Mouse (Mus musculus) kidney, embryonic 14.5 days (tissue): ENCODE results near the gene Chrm1. TPM values are rescaled to one million over a fixed set of nuclear protein-coding genes. Genes with fewer than 3 reads are reported as not detected.

Experiments
- ATAC-seq: fragments of 200-750 bp; cut with Nextera tagmentation; 2 replicates; pipeline ENCODE4 v1.8.0; 2017; ENCODE audit warnings: moderate number of reproducible peaks, mild to moderate bottlenecking, moderate TSS enrichment, moderate library complexity; ENCODE audit not compliant: low FRiP score, low TSS enrichment
- H3K27ac ChIP-seq: fragments of 300-500 bp; sonication (generic); 2 replicates; pipeline ENCODE4 v1.5.1; 2014; ENCODE audit warnings: low read depth, mild to moderate bottlenecking, low read length, moderate library complexity, mixed read lengths
- H3K27me3 ChIP-seq: fragments of 300-500 bp; sonication (generic); 2 replicates; pipeline ENCODE4 v1.6.1; 2014; ENCODE audit warnings: mild to moderate bottlenecking, low read length; ENCODE audit not compliant: control insufficient read depth, insufficient read depth
- H3K36me3 ChIP-seq: fragments of 300-500 bp; sonication (generic); 2 replicates; pipeline ENCODE4 v1.6.1; 2014; ENCODE audit warnings: low read length, mixed read lengths; ENCODE audit not compliant: control insufficient read depth, insufficient read depth
- H3K4me1 ChIP-seq: fragments of 300-500 bp; sonication (generic); 2 replicates; pipeline ENCODE4 v1.6.1; 2014; ENCODE audit warnings: low read length, mixed read lengths; ENCODE audit not compliant: control insufficient read depth, insufficient read depth
- H3K4me2 ChIP-seq: fragments of 300-500 bp; sonication (generic); replicated peaks from 2 replicates; pipeline ENCODE4 v1.6.1; 2014; ENCODE audit warnings: low read depth, mild to moderate bottlenecking, low read length
- H3K4me3 ChIP-seq: fragments of 300-500 bp; sonication (generic); 2 replicates; pipeline ENCODE4 v1.5.1; 2014; ENCODE audit warnings: mild to moderate bottlenecking, low read length
- H3K9ac ChIP-seq: fragments of 300-500 bp; sonication (generic); 2 replicates; pipeline ENCODE4 v1.6.1; 2014; ENCODE audit warnings: low read depth, mild to moderate bottlenecking, low read length, moderate library complexity
- H3K9me3 ChIP-seq: fragments of 300-500 bp; sonication (generic); 2 replicates; pipeline ENCODE4 v1.6.1; 2016; ENCODE audit warnings: low read length; ENCODE audit not compliant: control insufficient read depth
- WGBS: fragments of 180-500 bp; shearing (Covaris S2); extraction: QIAGEN DNeasy Blood & Tissue Kit; methylation state at CpG from one replicate; pipeline ENCODE4 v1.1.7; 2014; 5-methylcytosine and 5-hydroxymethylcytosine counted together
- polyA plus RNA-seq: library from polyadenylated mRNA; unstranded; fragments of >200 nt; fragmentation: Nextera tagmentation; extraction: Ambion mirVana; gene quantifications from 2 replicates; pipeline ENCODE4 v1.2.1, GENCODE M21; 2014

Gene Chrm1
- polyA plus RNA-seq, 1 experiment from 2014 or later, result not detected

- 78% methylated on average over 9 of the region's 9 CpGs for WGBS
- Histone ChIP-seq H3K4me1 (0 out of 2 replicates have a peak, but pooled peaks cover 4% of the 10 kb centered on the region), H3K4me3 (no peak overlapping the region), H3K9me3 (no peaks in the 10 kb centered on the region), H3K36me3 (no peaks in the 10 kb centered on the region), H3K27me3 (no peaks in the 10 kb centered on the region), H3K27ac (no peak overlapping the region), H3K4me2 (no peak overlapping the region), H3K9ac (no peak overlapping the region)
- ATAC-seq, result no peak
These were observed 36.1 kb downstream of the Chrm1 start for GRCm38 (mm10) chr19:8699652-8700051.

- Histone ChIP-seq H3K4me1 (0 out of 2 replicates have a peak, but pooled peaks cover 4% of the 10 kb centered on the region), H3K27me3 (no peaks in the 10 kb centered on the region), H3K4me2 (no peak overlapping the region), H3K9me3 (no peaks in the 10 kb centered on the region), H3K4me3 (no peak overlapping the region), H3K9ac (no peak overlapping the region), H3K27ac (no peak overlapping the region), H3K36me3 (peaks cover 13% of the 10 kb centered on the region)
- 57% methylated on average over 3 of the region's 3 CpGs for WGBS
- no peak for ATAC-seq
These were observed 38.9 kb downstream of the Chrm1 start for GRCm38 (mm10) chr19:8702458-8702857.

- Histone ChIP-seq H3K36me3 (peaks cover 24% of the 10 kb centered on the region), H3K4me3 (no peak overlapping the region), H3K27ac (no peak overlapping the region), H3K4me2 (no peak overlapping the region), H3K9me3 (no peaks in the 10 kb centered on the region), H3K27me3 (no peaks in the 10 kb centered on the region), H3K9ac (no peak overlapping the region), H3K4me1 (0 out of 2 replicates have a peak, but pooled peaks cover 4% of the 10 kb centered on the region)
- ATAC-seq, result no peak
- WGBS, result 85% methylated on average over 3 of the region's 4 CpGs
These were observed 40.0 kb downstream of the Chrm1 start for GRCm38 (mm10) chr19:8703571-8703970.

GRCm38 (mm10) chr19:8705026-8705708, 41.6 kb downstream of the Chrm1 start:
- no peak overlapping the region for H3K4me3 ChIP-seq
- no peak overlapping the region for H3K9ac ChIP-seq
- ATAC-seq, result no peak
- H3K4me1 ChIP-seq, result 0 out of 2 replicates have a peak, but pooled peaks cover 4% of the 10 kb centered on the region
- no peak overlapping the region for H3K4me2 ChIP-seq
- no peaks in the 10 kb centered on the region for H3K27me3 ChIP-seq
- H3K36me3 ChIP-seq, result peaks cover 40% of the 10 kb centered on the region
- no peak overlapping the region for H3K27ac ChIP-seq
- no peaks in the 10 kb centered on the region for H3K9me3 ChIP-seq
- 83% methylated on average over 6 of the region's 6 CpGs for WGBS

- Histone ChIP-seq H3K4me3 (no peak overlapping the region), H3K9me3 (no peaks in the 10 kb centered on the region), H3K27me3 (no peaks in the 10 kb centered on the region), H3K27ac (no peak overlapping the region), H3K36me3 (peaks cover 50% of the 10 kb centered on the region), H3K4me2 (no peak overlapping the region), H3K9ac (no peak overlapping the region), H3K4me1 (peaks cover 10% of the 10 kb centered on the region; the same call in 1 of the 2 replicates)
- no peak for ATAC-seq
- 88% methylated on average over 7 of the region's 7 CpGs for WGBS
These were observed 42.6 kb downstream of the Chrm1 start for GRCm38 (mm10) chr19:8706132-8706667.

- Histone ChIP-seq H3K36me3 (peaks cover 57% of the 10 kb centered on the region), H3K27ac (no peak overlapping the region), H3K9me3 (no peaks in the 10 kb centered on the region), H3K27me3 (no peaks in the 10 kb centered on the region), H3K9ac (no peak overlapping the region), H3K4me3 (no peak overlapping the region), H3K4me1 (peaks cover 18% of the 10 kb centered on the region; the same call in 1 of the 2 replicates), H3K4me2 (no peak overlapping the region)
- no peak for ATAC-seq
- WGBS, result 98% methylated on average over 7 of the region's 7 CpGs
These were observed 43.3 kb downstream of the Chrm1 start for GRCm38 (mm10) chr19:8706930-8707329.

GRCm38 (mm10) chr19:8708954-8709353, 45.4 kb downstream of the Chrm1 start:
- no peak overlapping the region for H3K27ac ChIP-seq
- H3K36me3 ChIP-seq, result peaks cover 59% of the 10 kb centered on the region
- no peak overlapping the region for H3K4me2 ChIP-seq
- peaks cover 19% of the 10 kb centered on the region; the same call in 1 of the 2 replicates for H3K4me1 ChIP-seq
- no peaks in the 10 kb centered on the region for H3K27me3 ChIP-seq
- no peak overlapping the region for H3K4me3 ChIP-seq
- 96% methylated on average over 8 of the region's 8 CpGs for WGBS
- no peak overlapping the region for H3K9ac ChIP-seq
- ATAC-seq, result no peak
- no peaks in the 10 kb centered on the region for H3K9me3 ChIP-seq

GRCm38 (mm10) chr19:8710057-8710456, 46.5 kb downstream of the Chrm1 start:
- Histone ChIP-seq H3K27ac (no peak overlapping the region), H3K9me3 (no peaks in the 10 kb centered on the region), H3K4me2 (no peak overlapping the region), H3K36me3 (peaks cover 59% of the 10 kb centered on the region), H3K27me3 (no peaks in the 10 kb centered on the region), H3K4me1 (peaks cover 19% of the 10 kb centered on the region; the same call in 1 of the 2 replicates), H3K9ac (no peak overlapping the region; the same call in 1 of the 2 replicates), H3K4me3 (no peak overlapping the region)
- 95% methylated on average over 2 of the region's 2 CpGs for WGBS
- no peak for ATAC-seq

- no peak overlapping the region for H3K27ac ChIP-seq
- no peaks in the 10 kb centered on the region for H3K9me3 ChIP-seq
- no peak for ATAC-seq
- H3K9ac ChIP-seq, result peak overlapping the region; percentile 82
- peak overlapping the region; percentile 81 for H3K4me3 ChIP-seq
- 49% methylated on average over 4 of the region's 4 CpGs for WGBS
- peaks cover 19% of the 10 kb centered on the region; the same call in 1 of the 2 replicates for H3K4me1 ChIP-seq
- H3K4me2 ChIP-seq, result peak overlapping the region; percentile 72
- no peaks in the 10 kb centered on the region for H3K27me3 ChIP-seq
- peaks cover 56% of the 10 kb centered on the region for H3K36me3 ChIP-seq
These were observed 47.9 kb downstream of the Chrm1 start for GRCm38 (mm10) chr19:8711506-8711905.
